Mouse (Mus musculus): ENCODE data around the gene Adprh.

Gene Adprh

GRCm38 (mm10) chr16:38442216-38442615 lies 10.3 kb downstream of the Adprh start:
- DNase-seq (ENCODE audit: low spot score) = no peak

GRCm38 (mm10) chr16:38441611-38442010 lies 10.9 kb downstream of the Adprh start:
- DNase-seq (ENCODE audit: low spot score) = no peak

DNA sequence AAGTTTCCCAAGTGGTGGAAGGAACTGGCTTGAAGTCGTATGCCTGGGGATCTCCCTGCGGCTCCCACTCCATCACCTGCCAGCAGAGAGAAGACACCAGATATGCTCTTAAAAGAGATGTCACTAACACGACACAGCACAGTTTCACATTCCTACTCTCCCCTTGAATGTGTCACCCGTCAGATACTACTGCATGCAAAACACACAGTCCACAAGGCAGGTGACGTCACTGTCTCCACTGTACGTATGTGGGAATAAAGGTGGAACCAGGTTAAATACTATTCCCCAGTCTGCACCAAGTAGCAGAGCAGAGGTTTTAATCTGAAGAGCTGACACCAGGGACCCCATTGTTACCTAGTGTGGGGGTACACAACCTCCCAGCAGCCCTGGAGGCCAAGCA lies 12.1 kb downstream of the Adprh start:
- no peak for DNase-seq (ENCODE audit: low spot score)

GRCm38 (mm10) chr16:38439190-38439589 lies 13.3 kb downstream of the Adprh start:
- no peak for DNase-seq (ENCODE audit: low spot score)

GRCm38 (mm10) chr16:38434295-38434795 lies 18.2 kb downstream of the Adprh start:
- no peak for DNase-seq (ENCODE audit: low spot score)

DNA sequence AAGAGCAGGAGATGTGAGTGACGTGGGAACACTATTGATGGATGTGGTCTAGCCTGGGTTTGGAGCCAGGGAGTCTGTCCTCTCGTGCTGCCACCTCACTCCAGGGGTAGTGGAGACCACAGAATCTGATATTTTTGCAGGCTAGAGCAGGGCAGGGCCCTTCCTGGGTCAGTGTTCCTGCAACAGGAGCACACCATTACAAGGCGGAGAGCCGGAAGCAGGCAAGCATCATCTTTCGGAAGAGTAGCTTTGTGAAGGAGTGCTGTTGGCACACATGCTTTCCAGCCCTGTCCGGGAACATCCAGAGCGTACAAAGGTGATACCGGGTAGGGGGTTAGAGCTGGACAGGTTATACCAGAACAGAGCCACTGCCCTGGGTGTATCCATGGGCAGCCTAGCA lies 19.0 kb downstream of the Adprh start:
- no peak for DNase-seq (ENCODE audit: low spot score)

- DNase-seq (ENCODE audit: low spot score) = no peak
These were observed 19.7 kb downstream of the Adprh start, which contains the start of gene Pla1a for GRCm38 (mm10) chr16:38432498-38433425. Gene Pla1a, minus strand, starts transcription at chr16:38433145.

DNA sequence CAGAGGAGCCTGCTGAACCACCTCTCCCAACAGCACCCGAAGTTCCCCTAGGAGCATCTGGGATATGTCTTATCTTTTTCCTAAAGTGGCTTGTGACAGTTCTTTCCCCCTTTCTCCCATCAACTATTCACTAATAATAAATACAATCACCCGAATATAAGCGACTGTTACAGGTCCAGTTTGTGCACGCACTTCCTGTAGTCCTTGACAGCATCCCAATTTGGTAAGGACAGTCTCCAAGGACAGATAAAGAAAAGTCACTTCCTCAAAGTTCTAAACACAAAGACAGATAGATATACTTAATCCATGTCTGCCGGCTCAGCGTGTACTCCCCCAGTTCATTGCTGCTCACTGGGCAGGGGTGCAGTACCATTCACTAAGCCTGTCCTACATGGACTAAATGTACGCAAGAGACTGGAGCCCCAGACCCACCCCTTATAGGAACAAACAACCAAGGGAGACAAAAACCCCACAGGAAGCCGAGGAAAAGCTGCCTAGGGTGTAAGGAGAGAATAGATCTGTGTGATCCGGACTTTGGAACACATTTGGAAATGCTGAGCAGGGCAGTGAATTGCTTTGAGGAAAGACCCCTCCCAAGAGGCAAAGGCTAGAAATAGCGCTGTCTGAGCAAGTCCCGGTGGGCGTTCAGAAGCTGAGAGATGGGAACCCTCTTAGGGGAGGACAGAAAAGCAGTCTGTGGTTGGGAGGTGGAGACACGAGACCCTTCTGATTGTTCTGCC lies 20.9 kb downstream of the Adprh start:
- no peak for DNase-seq (ENCODE audit: low spot score)

DNA sequence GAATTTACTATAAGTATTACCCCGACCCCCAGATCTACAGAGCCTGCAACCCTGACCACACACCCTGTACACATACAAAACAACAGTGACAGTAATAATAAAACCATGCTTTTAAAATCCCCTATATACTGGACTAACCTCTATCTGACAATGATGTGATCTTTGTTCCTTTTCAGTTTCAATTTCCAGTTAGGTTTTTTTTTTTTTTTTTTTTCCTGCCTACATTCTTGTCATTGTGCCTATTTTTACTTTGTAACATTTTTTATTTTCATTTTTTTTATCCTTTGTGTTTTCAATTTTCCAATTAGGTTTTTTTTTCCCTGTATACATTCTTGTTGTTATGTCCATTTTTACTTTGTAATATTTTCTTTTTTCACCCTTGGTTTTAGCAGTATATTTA lies 26.7 kb downstream of the Adprh start:
- DNase-seq (ENCODE audit: low spot score) = no peak

DNA sequence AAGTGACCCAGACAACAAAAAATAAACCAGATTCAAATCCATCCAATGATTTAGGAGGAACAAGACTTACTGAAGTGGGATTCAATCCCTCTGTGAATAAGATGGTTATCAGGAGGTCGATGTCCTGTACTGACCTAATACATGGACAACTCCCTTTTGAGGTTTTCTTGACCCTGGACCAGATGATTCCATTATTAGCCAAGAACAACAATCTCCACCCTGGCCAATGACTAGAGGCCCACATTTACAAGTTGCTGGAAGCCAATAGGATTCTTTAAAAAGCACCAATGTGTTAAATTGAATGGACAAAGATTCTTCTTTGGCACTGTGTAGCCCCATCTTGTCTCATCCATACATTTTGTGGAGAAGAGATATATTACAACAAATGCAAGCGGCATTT lies 27.1 kb downstream of the Adprh start:
- no peak for DNase-seq (ENCODE audit: low spot score)

DNA sequence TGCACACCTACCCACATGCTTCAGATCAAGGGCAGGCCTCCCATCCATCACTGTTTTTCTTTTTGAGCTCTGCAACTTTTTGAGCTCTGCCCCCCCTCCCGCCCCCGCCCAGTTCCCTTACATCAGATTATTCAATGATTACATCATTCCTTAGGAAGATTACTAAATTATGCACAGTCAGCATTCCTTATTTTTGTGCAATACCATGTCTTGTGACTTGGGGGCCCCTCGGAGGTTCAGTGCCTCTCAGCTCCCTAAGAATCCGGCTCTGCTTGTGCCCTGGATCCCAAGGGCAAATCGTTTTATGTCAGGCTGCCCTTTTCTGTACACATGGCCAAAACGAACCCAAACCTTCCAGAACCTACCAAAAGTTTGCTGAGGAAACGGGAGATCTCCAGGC lies 37.5 kb downstream of the Adprh start:
- no peak for DNase-seq (ENCODE audit: low spot score)

DNA sequence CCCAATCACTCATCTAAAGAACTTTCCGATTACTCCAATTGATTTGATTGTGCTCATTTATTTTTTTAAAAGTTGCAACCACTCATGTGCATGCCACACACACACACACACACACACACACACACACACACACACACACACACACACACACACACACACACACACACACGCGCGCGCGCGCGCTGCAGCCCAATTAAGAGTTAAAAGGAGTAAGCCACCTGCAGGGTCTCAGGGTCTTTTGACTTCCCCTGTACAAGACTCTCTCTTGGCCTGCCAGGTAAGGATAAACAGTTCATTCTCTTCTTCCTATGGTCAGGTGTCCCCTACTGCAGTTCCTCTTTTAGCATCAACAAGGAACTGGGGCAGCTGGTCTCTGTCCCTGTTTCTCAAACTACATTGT lies 44.1 kb downstream of the Adprh start:
- DNase-seq (ENCODE audit: low spot score) = no peak

DNA sequence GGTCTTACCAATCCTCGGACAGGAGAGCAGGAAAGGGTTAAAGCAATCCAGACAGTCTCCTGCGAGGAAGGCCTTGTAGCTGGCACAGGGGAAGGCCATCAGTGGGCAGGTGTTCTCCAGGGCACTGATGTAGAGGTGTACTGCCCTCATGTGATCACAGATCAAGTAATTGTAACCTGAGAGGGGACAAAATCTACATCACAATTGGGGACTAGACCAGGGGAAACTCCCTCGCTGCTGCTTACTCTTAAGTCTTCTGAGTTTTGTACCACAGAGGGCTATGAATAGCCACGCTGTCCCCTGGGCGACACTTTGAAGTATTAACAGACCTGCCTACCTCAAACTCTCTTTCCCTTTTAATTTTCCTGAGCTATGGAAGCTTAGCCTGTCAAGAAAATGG lies 44.9 kb downstream of the Adprh start:
- no peak for DNase-seq (ENCODE audit: low spot score)

- no peak for DNase-seq (ENCODE audit: low spot score)
These were observed 45.8 kb downstream of the Adprh start for GRCm38 (mm10) chr16:38406708-38407107.

- DNase-seq (ENCODE audit: low spot score) = no peak
These were observed 46.2 kb downstream of the Adprh start for GRCm38 (mm10) chr16:38406293-38406692.

- DNase-seq (ENCODE audit: low spot score) = no peak
These were observed 48.9 kb downstream of the Adprh start for GRCm38 (mm10) chr16:38403639-38404038.

- DNase-seq (ENCODE audit: low spot score) = no peak
These were observed 51.0 kb downstream of the Adprh start for GRCm38 (mm10) chr16:38401468-38401867.

GRCm38 (mm10) chr16:38400311-38400960 lies 52.1 kb downstream of the Adprh start:
- no peak for DNase-seq (ENCODE audit: low spot score)

- peak; percentile 37 for DNase-seq (ENCODE audit: low spot score)
These were observed 52.8 kb downstream of the Adprh start for GRCm38 (mm10) chr16:38399531-38400231.

- no peak for DNase-seq (ENCODE audit: low spot score)
These were observed 53.4 kb downstream of the Adprh start for GRCm38 (mm10) chr16:38399076-38399475.

DNA sequence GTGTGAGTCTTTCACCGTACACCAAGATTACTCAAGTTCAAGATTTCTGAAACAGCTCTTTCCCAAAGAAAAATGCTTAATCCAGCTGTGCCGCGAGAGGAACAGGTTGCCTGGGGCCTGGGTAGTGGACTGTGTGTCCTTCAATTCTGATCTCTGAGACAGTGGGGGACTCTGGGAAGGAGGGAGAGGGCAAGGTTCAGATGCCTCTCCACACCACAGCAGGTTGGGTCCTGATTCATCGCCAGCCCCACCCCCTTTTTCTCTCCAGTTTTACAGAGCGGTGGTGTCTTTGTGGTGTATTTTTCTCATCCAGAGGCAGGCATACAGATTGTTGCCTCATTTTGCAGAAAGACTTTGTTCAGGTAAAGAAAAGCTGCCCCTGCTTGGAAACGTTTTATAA lies 54.2 kb downstream of the Adprh start:
- DNase-seq (ENCODE audit: low spot score) = no peak

DNA sequence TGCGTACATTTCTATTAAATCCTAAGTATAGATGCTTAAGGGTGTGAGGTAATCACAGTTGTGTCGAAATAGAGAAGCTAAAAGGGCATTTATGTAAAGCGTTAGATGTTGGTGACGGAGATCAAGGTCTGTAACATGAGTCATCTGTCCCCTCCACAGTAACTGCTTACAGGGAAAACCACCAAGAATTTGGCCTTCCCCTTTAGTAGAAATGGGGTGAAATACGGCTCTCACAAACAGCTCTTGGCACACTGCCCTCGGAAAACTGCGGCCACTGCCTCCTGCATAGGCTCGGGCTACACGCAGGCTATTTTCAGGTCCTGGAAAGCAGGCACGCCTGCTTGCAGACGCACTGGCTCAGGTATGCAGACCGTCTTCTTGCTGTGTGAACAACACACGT lies 56.3 kb downstream of the Adprh start:
- peak; percentile 34 for DNase-seq (ENCODE audit: low spot score)
